Mouse (Mus musculus) lung, postnatal 0 days (tissue): ENCODE results near the gene Slc30a5.

ENCODE experiments used
- CTCF ChIP-seq: IDR thresholded peaks from 2 replicates; pipeline ENCODE4 v1.5.1; 2016; ENCODE audit warnings: antibody characterized with exemption, mild to moderate bottlenecking
- EP300 ChIP-seq: IDR thresholded peaks from 2 replicates; pipeline ENCODE4 v1.6.1; 2016; ENCODE audit warnings: antibody characterized with exemption, mild to moderate bottlenecking, control low read depth

DNA sequence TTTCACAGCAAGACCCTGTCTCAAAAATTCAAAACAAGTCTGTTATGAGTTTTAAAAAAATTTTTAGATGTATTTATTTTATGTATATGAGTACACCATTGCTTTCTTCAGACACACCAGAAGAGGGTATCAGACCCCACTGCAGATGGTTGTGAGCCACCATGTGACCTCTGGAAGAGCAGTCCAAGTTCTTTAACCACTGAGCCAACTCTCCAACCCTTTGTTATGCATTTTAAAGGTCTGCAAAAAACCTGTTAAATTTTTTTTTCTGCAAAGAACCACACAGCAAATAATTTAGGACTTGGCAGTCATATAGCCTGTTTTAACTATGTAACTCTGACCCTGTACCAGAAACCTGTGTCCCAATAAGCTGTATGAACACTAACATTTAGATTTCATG, 58.5 kb downstream of the Slc30a5 start:
- TF ChIP-seq CTCF (no peak), EP300 (no peak)
